Mouse (Mus musculus) hindbrain, embryonic 12.5 days (tissue): ENCODE results near the gene Hcrtr1. TPM values are rescaled to one million over a fixed set of nuclear protein-coding genes. Genes with fewer than 3 reads are reported as not detected.
A peak's percentile ranks its signal among the peaks of the same experiment; 100 is the strongest.

Experiments used
- ATAC-seq: fragments of 200-750 bp; cut with Nextera tagmentation; 2 replicates; pipeline ENCODE4 v1.8.0; 2017; ENCODE audit warnings: moderate TSS enrichment; ENCODE audit not compliant: low FRiP score
- H3K27ac ChIP-seq: fragments of 300-500 bp; sonication (generic); 2 replicates; pipeline ENCODE4 v1.5.1; 2016; ENCODE audit warnings: mild to moderate bottlenecking
- H3K27me3 ChIP-seq: fragments of 300-500 bp; sonication (generic); 2 replicates; pipeline ENCODE4 v1.6.1; 2016; ENCODE audit warnings: mild to moderate bottlenecking
- H3K36me3 ChIP-seq: fragments of 300-500 bp; sonication (generic); 2 replicates; pipeline ENCODE4 v1.6.1; 2016; ENCODE audit warnings: mild to moderate bottlenecking
- H3K4me1 ChIP-seq: fragments of 300-500 bp; sonication (generic); 2 replicates; pipeline ENCODE4 v1.6.1; 2016
- H3K4me2 ChIP-seq: fragments of 300-500 bp; sonication (generic); replicated peaks from 2 replicates; pipeline ENCODE4 v1.6.1; 2016; ENCODE audit warnings: mild to moderate bottlenecking
- H3K4me3 ChIP-seq: fragments of 300-500 bp; sonication (generic); 2 replicates; pipeline ENCODE4 v1.5.1; 2016; ENCODE audit warnings: mild to moderate bottlenecking
- H3K9ac ChIP-seq: fragments of 300-500 bp; sonication (generic); 2 replicates; pipeline ENCODE4 v1.6.1; 2016; ENCODE audit warnings: mild to moderate bottlenecking, moderate library complexity
- H3K9me3 ChIP-seq: fragments of 300-500 bp; sonication (generic); replicated peaks from 2 replicates; pipeline ENCODE4 v1.6.1; 2016; ENCODE audit warnings: mild to moderate bottlenecking
- WGBS: fragments of 180-500 bp; shearing (Covaris S2); methylation state at CpG from one replicate; pipeline ENCODE4 v1.1.7; 2016; 5-methylcytosine and 5-hydroxymethylcytosine counted together
- polyA plus RNA-seq: library from polyadenylated mRNA; unstranded; fragments of >200 nt; fragmentation: Nextera tagmentation; extraction: Ambion mirVana; gene quantifications from 2 replicates; pipeline ENCODE4 v1.2.1, GENCODE M21; 2016

Gene Hcrtr1
- polyA plus RNA-seq, 1 experiment from 2014 or later, result 1.3 TPM

- Histone ChIP-seq H3K4me1 (peaks cover 8% of the 10 kb centered on the region), H3K27me3 (no peaks in the 10 kb centered on the region), H3K36me3 (no peaks in the 10 kb centered on the region), H3K27ac (no peak overlapping the region), H3K4me2 (no peak overlapping the region), H3K4me3 (no peak overlapping the region), H3K9me3 (no peaks in the 10 kb centered on the region), H3K9ac (no peak overlapping the region)
- WGBS, result 90% methylated on average over 9 of the region's 9 CpGs
- ATAC-seq, result no peak
These were observed 29.5 kb downstream of the Hcrtr1 start for GRCm38 (mm10) chr4:130109666-130110065.

- WGBS, result 77% methylated on average over 3 of the region's 3 CpGs
- H3K27ac ChIP-seq, result no peak overlapping the region
- no peaks in the 10 kb centered on the region for H3K36me3 ChIP-seq
- H3K4me2 ChIP-seq, result 0 out of 2 replicates have a peak overlapping the region, but pooled peaks have one; percentile 62
- peaks cover 1% of the 10 kb centered on the region for H3K9me3 ChIP-seq
- H3K27me3 ChIP-seq, result no peaks in the 10 kb centered on the region
- H3K4me3 ChIP-seq, result no peak overlapping the region
- H3K9ac ChIP-seq, result no peak overlapping the region
- peaks cover 8% of the 10 kb centered on the region for H3K4me1 ChIP-seq
- ATAC-seq, result no peak
These were observed 30.2 kb downstream of the Hcrtr1 start for GRCm38 (mm10) chr4:130108929-130109328.

- peak; percentile 97 for ATAC-seq
- Histone ChIP-seq H3K27me3 (no peaks in the 10 kb centered on the region), H3K4me1 (peaks cover 8% of the 10 kb centered on the region), H3K9me3 (peaks cover 7% of the 10 kb centered on the region), H3K36me3 (no peaks in the 10 kb centered on the region), H3K27ac (no peak overlapping the region), H3K4me2 (peak overlapping the region; percentile 62), H3K4me3 (peak overlapping the region; percentile 64), H3K9ac (peak overlapping the region; percentile 64)
- under 1% methylated on average over 39 of the region's 39 CpGs for WGBS
These were observed 31.6 kb downstream of the Hcrtr1 start for GRCm38 (mm10) chr4:130107444-130108131.

- peaks cover 8% of the 10 kb centered on the region for H3K4me1 ChIP-seq
- 13% methylated on average over 14 of the region's 14 CpGs for WGBS
- H3K27me3 ChIP-seq, result no peaks in the 10 kb centered on the region
- peak; percentile 71 for ATAC-seq
- H3K9ac ChIP-seq, result no peak overlapping the region
- peak overlapping the region; percentile 62 for H3K4me2 ChIP-seq
- peaks cover 7% of the 10 kb centered on the region for H3K9me3 ChIP-seq
- H3K27ac ChIP-seq, result no peak overlapping the region
- H3K36me3 ChIP-seq, result no peaks in the 10 kb centered on the region
- H3K4me3 ChIP-seq, result peak overlapping the region; percentile 64
These were observed 32.1 kb downstream of the Hcrtr1 start for GRCm38 (mm10) chr4:130107065-130107443.

- 0 out of 2 replicates have a peak, but pooled peaks cover 10% of the 10 kb centered on the region for H3K27me3 ChIP-seq
- ATAC-seq, result no peak
- no peak overlapping the region for H3K27ac ChIP-seq
- H3K9me3 ChIP-seq, result peaks cover 7% of the 10 kb centered on the region
- H3K9ac ChIP-seq, result no peak overlapping the region
- H3K4me3 ChIP-seq, result no peak overlapping the region
- peaks cover 21% of the 10 kb centered on the region for H3K4me1 ChIP-seq
- no peaks in the 10 kb centered on the region for H3K36me3 ChIP-seq
- 81% methylated on average over 4 of the region's 4 CpGs for WGBS
- H3K4me2 ChIP-seq, result no peak overlapping the region
These were observed 34.6 kb downstream of the Hcrtr1 start for GRCm38 (mm10) chr4:130104584-130104983.

- 86% methylated on average over 12 of the region's 12 CpGs for WGBS
- Histone ChIP-seq H3K27ac (no peak overlapping the region), H3K9me3 (peaks cover 7% of the 10 kb centered on the region), H3K4me3 (no peak overlapping the region), H3K4me1 (peaks cover 16% of the 10 kb centered on the region), H3K27me3 (0 out of 2 replicates have a peak, but pooled peaks cover 16% of the 10 kb centered on the region), H3K9ac (no peak overlapping the region), H3K4me2 (no peak overlapping the region), H3K36me3 (no peaks in the 10 kb centered on the region)
- ATAC-seq, result no peak
These were observed 35.5 kb downstream of the Hcrtr1 start for GRCm38 (mm10) chr4:130103632-130104031.

- H3K9me3 ChIP-seq, result peaks cover 7% of the 10 kb centered on the region
- H3K9ac ChIP-seq, result no peak within 1 kb of the TSS
- H3K27me3 ChIP-seq, result 0 out of 2 replicates have a peak, but pooled peaks cover 16% of the 10 kb centered on the region
- 4% methylated on average over 6 of the region's 6 CpGs for WGBS
- H3K4me1 ChIP-seq, result peaks cover 13% of the 10 kb centered on the region
- H3K36me3 ChIP-seq, result no peaks in the 10 kb centered on the region
- no peak within 1 kb of the TSS for H3K4me3 ChIP-seq
- H3K27ac ChIP-seq, result no peak within 1 kb of the TSS
- ATAC-seq, result no peak
- peak within 1 kb of the TSS; percentile 15; the same call in 1 of the 2 replicates for H3K4me2 ChIP-seq
These were observed 37.0 kb downstream of the Hcrtr1 start, which contains the start of gene Pef1 for GRCm38 (mm10) chr4:130102111-130102651. Pef1 (plus strand) TSS chr4:130102558.

GRCm38 (mm10) chr4:130101183-130101582 lies 38.0 kb downstream of the Hcrtr1 start:
- no peak overlapping the region for H3K27ac ChIP-seq
- H3K4me1 ChIP-seq, result peaks cover 15% of the 10 kb centered on the region
- no peaks in the 10 kb centered on the region for H3K36me3 ChIP-seq
- H3K4me3 ChIP-seq, result no peak overlapping the region
- ATAC-seq, result no peak
- H3K9ac ChIP-seq, result no peak overlapping the region
- H3K27me3 ChIP-seq, result peaks cover 19% of the 10 kb centered on the region; the same call in 1 of the 2 replicates
- peak overlapping the region; percentile 15; the same call in 1 of the 2 replicates for H3K4me2 ChIP-seq
- 24% methylated on average over 8 of the region's 8 CpGs for whole genome bisulfite sequencing
- peaks cover 7% of the 10 kb centered on the region for H3K9me3 ChIP-seq

GRCm38 (mm10) chr4:130095137-130095536 lies 44.0 kb downstream of the Hcrtr1 start:
- no peaks in the 10 kb centered on the region for H3K36me3 ChIP-seq
- WGBS, result 29% methylated on average over 3 of the region's 3 CpGs
- H3K27me3 ChIP-seq, result peaks cover 16% of the 10 kb centered on the region; the same call in 1 of the 2 replicates
- H3K4me1 ChIP-seq, result peaks cover 23% of the 10 kb centered on the region
- no peak overlapping the region for H3K9ac ChIP-seq
- no peak for ATAC-seq
- H3K4me3 ChIP-seq, result no peak overlapping the region
- H3K9me3 ChIP-seq, result no peaks in the 10 kb centered on the region
- H3K4me2 ChIP-seq, result no peak overlapping the region
- no peak overlapping the region for H3K27ac ChIP-seq

GRCm38 (mm10) chr4:130087293-130087692 lies 51.9 kb downstream of the Hcrtr1 start:
- no peak overlapping the region for H3K9ac ChIP-seq
- H3K4me1 ChIP-seq, result peaks cover 21% of the 10 kb centered on the region
- 11% methylated on average over 7 of the region's 7 CpGs for WGBS

GRCm38 (mm10) chr4:130085246-130085820 lies 53.8 kb downstream of the Hcrtr1 start:
- no peak overlapping the region for H3K4me3 ChIP-seq
- no peak for ATAC-seq
- H3K27me3 ChIP-seq, result peaks cover 35% of the 10 kb centered on the region
- no peak overlapping the region for H3K4me2 ChIP-seq
- H3K27ac ChIP-seq, result no peak overlapping the region
- WGBS, result 68% methylated on average over 12 of the region's 12 CpGs
- 0 out of 2 replicates have a peak overlapping the region, but pooled peaks have one; percentile 5 for H3K9ac ChIP-seq
- H3K9me3 ChIP-seq, result no peaks in the 10 kb centered on the region
- H3K4me1 ChIP-seq, result peaks cover 26% of the 10 kb centered on the region
- no peaks in the 10 kb centered on the region for H3K36me3 ChIP-seq

More at GRCm38 (mm10) chr4:130087293-130087692, 51.9 kb downstream of the Hcrtr1 start:
- no peaks in the 10 kb centered on the region for H3K9me3 ChIP-seq
- H3K4me3 ChIP-seq, result no peak overlapping the region
- peak; percentile 44 for ATAC-seq
- peaks cover 32% of the 10 kb centered on the region for H3K27me3 ChIP-seq
- no peak overlapping the region for H3K27ac ChIP-seq
- no peak overlapping the region for H3K4me2 ChIP-seq
- H3K36me3 ChIP-seq, result no peaks in the 10 kb centered on the region

GRCm38 (mm10) chr4:130084331-130084945 lies 54.7 kb downstream of the Hcrtr1 start:
- Histone ChIP-seq H3K27ac (no peak overlapping the region), H3K27me3 (peaks cover 35% of the 10 kb centered on the region), H3K4me3 (no peak overlapping the region), H3K4me2 (no peak overlapping the region), H3K4me1 (peaks cover 26% of the 10 kb centered on the region), H3K9ac (no peak overlapping the region), H3K36me3 (no peaks in the 10 kb centered on the region), H3K9me3 (no peaks in the 10 kb centered on the region)
- ATAC-seq, result no peak
- 46% methylated on average over 7 of the region's 7 CpGs for WGBS
